Mouse (Mus musculus) embryo, embryonic 11 days (tissue): ENCODE data around the gene Tmem254b.
"Not testable (repeated sequence)": the region's sequence is repeated elsewhere in the genome, so short reads cannot be mapped to it uniquely, and the experiment has no call there.

Source experiments
- DNase-seq: peaks from one replicate; pipeline ENCODE4 v3.0.0-alpha.2; 2015

Gene Tmem254b

GRCm38 (mm10) chr14:26206926-26207247, at the start of gene Tmem254b:
Tmem254b (minus strand) TSS chr14:26207041.
- not testable (repeated sequence) for DNase-seq

GRCm38 (mm10) chr14:26237183-26237582, 30.3 kb upstream of the Tmem254b start:
- not testable (repeated sequence) for DNase-seq

- DNase-seq: not testable (repeated sequence)
Observed at GRCm38 (mm10) chr14:26216233-26217000, 9.6 kb upstream of the Tmem254b start.

- not testable (repeated sequence) for DNase-seq
Observed at GRCm38 (mm10) chr14:26206197-26206925, 480 bp downstream of the Tmem254b start.

- DNase-seq: not testable (repeated sequence)
Observed at GRCm38 (mm10) chr14:26197851-26198250, 9.0 kb downstream of the Tmem254b start.

- not testable (repeated sequence) for DNase-seq
Observed at GRCm38 (mm10) chr14:26188361-26188760, 18.5 kb downstream of the Tmem254b start.

GRCm38 (mm10) chr14:26186638-26187037, 20.2 kb downstream of the Tmem254b start:
- DNase-seq: not testable (repeated sequence)

- DNase-seq: not testable (repeated sequence)
Observed at GRCm38 (mm10) chr14:26182380-26182779, 24.5 kb downstream of the Tmem254b start, which contains the start of gene Plac9b. Plac9b (minus strand) TSS chr14:26182480.

GRCm38 (mm10) chr14:26181660-26182059, 25.2 kb downstream of the Tmem254b start:
- not testable (repeated sequence) for DNase-seq

- not testable (repeated sequence) for DNase-seq
Observed at GRCm38 (mm10) chr14:26175028-26175427, 31.8 kb downstream of the Tmem254b start.

- DNase-seq: not testable (repeated sequence)
Observed at GRCm38 (mm10) chr14:26173955-26174354, 32.9 kb downstream of the Tmem254b start.

GRCm38 (mm10) chr14:26165266-26165665, 41.6 kb downstream of the Tmem254b start:
- DNase-seq: not testable (repeated sequence)

GRCm38 (mm10) chr14:26162423-26162822, 44.4 kb downstream of the Tmem254b start:
- not testable (repeated sequence) for DNase-seq

- DNase-seq: not testable (repeated sequence)
Observed at GRCm38 (mm10) chr14:26161156-26161555, 45.7 kb downstream of the Tmem254b start.

- not testable (repeated sequence) for DNase-seq
Observed at GRCm38 (mm10) chr14:26156032-26156431, 50.8 kb downstream of the Tmem254b start.
